Mouse (Mus musculus) myocyte (in vitro differentiated cells): ENCODE data around the gene Nrarp. TPM values are rescaled to one million over a fixed set of nuclear protein-coding genes. Genes with fewer than 3 reads are reported as not detected.
A peak's percentile ranks its signal among the peaks of the same experiment; 100 is the strongest.

Experiments used
- H3K27me3 ChIP-seq: one replicate; pipeline ENCODE4 v1.6.1; 2011; ENCODE audit not compliant: control insufficient read depth, insufficient read depth, insufficient read length
- H3K36me3 ChIP-seq: one replicate; pipeline ENCODE4 v1.6.1; 2011; ENCODE audit not compliant: control insufficient read depth, insufficient read depth
- H3K4me2 ChIP-seq: one replicate; pipeline ENCODE4 v1.6.1; 2011; ENCODE audit warnings: low read depth, control low read depth
- H3K4me3 ChIP-seq: one replicate; pipeline ENCODE4 v1.5.1; 2011; ENCODE audit warnings: mild to moderate bottlenecking, control low read depth, moderate library complexity
- H3K79me2 ChIP-seq: one replicate; pipeline ENCODE4 v1.6.1; 2011; ENCODE audit not compliant: control insufficient read depth, insufficient read depth
- H3ac ChIP-seq: one replicate; pipeline ENCODE4 v1.6.1; 2011; ENCODE audit not compliant: control insufficient read depth, insufficient read length
- CEBPB ChIP-seq: IDR thresholded peaks from 2 replicates; pipeline ENCODE4 v1.6.1; 2011; ENCODE audit warnings: mild to moderate bottlenecking, moderate library complexity; ENCODE audit not compliant: poor library complexity, insufficient read depth, severe bottlenecking
- E2F4 ChIP-seq: IDR thresholded peaks from one replicate; pipeline ENCODE4 v1.6.1; 2011; ENCODE audit warnings: mild to moderate bottlenecking, control low read depth, moderate library complexity; ENCODE audit not compliant: insufficient read depth
- MAX ChIP-seq: IDR thresholded peaks from one replicate; pipeline ENCODE4 v1.6.1; 2011; ENCODE audit warnings: low read depth, mild to moderate bottlenecking, control low read depth
- MYOD1 ChIP-seq, 3 experiments: IDR thresholded peaks; one replicate each; pipeline ENCODE4 v1.6.1; 2011; ENCODE audit warnings: control low read depth in 2 of 3, low read depth in 2 of 3, mild to moderate bottlenecking in 2 of 3, moderate library complexity in 1 of 3; ENCODE audit not compliant: insufficient read length in 2 of 3, control insufficient read depth in 1 of 3
- MYOG ChIP-seq, 3 experiments: IDR thresholded peaks; one replicate each; pipeline ENCODE4 v1.6.1; 2011; ENCODE audit warnings: control low read depth in 2 of 3, low read depth in 2 of 3, mild to moderate bottlenecking in 2 of 3; ENCODE audit not compliant: insufficient read length in 2 of 3, control insufficient read depth in 1 of 3, insufficient read depth in 1 of 3
- POLR2A ChIP-seq: IDR thresholded peaks from one replicate; pipeline ENCODE4 v1.6.1; 2011; ENCODE audit warnings: low read depth, mild to moderate bottlenecking, control low read depth, moderate library complexity; ENCODE audit not compliant: insufficient read length
- POLR2AphosphoS2 ChIP-seq: IDR thresholded peaks from one replicate; pipeline ENCODE4 v1.6.1; 2011; ENCODE audit warnings: low read depth, control low read depth; ENCODE audit not compliant: insufficient read length
- REST ChIP-seq: IDR thresholded peaks from one replicate; pipeline ENCODE4 v1.6.1; 2011; ENCODE audit warnings: mild to moderate bottlenecking, control low read depth, moderate library complexity; ENCODE audit not compliant: insufficient read depth, insufficient read length
- SRF ChIP-seq: IDR thresholded peaks from one replicate; pipeline ENCODE4 v1.6.1; 2011; ENCODE audit warnings: low read depth; ENCODE audit not compliant: control insufficient read depth, insufficient read length
- TCF12 ChIP-seq: IDR thresholded peaks from one replicate; pipeline ENCODE4 v1.6.1; 2011; ENCODE audit warnings: mild to moderate bottlenecking, control low read depth; ENCODE audit not compliant: poor library complexity, insufficient read depth, severe bottlenecking
- TCF3 ChIP-seq: IDR thresholded peaks from one replicate; pipeline ENCODE4 v1.6.1; 2011; ENCODE audit warnings: low read depth, control low read depth; ENCODE audit not compliant: insufficient read length
- USF1 ChIP-seq: IDR thresholded peaks from one replicate; pipeline ENCODE4 v1.6.1; 2011; ENCODE audit warnings: low read depth, mild to moderate bottlenecking, control low read depth, moderate library complexity
- polyA plus RNA-seq: library from polyadenylated mRNA; unstranded; fragments of >200 nt; fragmentation: generic; extraction: Trizol; gene quantifications from one replicate; pipeline ENCODE4 v1.2.1, GENCODE M21; 2012; ENCODE audit warnings: missing spikeins

Nrarp gene
- polyA plus RNA-seq, 1 experiment: 1.3 TPM

DNA sequence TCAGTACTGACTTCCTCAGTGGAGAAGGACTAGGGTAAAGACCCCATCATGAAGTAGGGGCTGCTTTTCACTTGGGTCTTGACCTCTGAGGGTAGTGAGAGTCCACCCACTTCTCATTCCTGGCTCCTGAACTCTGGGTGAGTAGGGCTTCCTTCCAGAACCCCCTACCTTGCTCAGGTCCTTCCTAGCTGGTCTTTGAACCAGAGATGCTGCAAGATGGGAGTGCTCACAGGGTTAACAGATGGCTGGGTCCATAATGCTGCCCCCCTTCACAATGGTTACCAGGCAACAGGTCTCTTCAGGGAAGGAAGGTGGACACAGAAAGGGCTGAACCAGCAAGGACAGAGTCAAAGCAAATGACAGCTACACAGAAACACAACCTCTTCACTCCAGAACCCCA lies 37.9 kb downstream of the Nrarp start, which contains the start of gene Fam166a:
Gene Fam166a, plus strand, starts transcription at position 301 of the 400 bp plus-strand sequence.
- Histone ChIP-seq H3K27me3 (no peaks in the 10 kb centered on the region), H3ac (no peak within 1 kb of the TSS), H3K36me3 (peaks cover 20% of the 10 kb centered on the region), H3K4me3 (no peak within 1 kb of the TSS), H3K79me2 (peaks cover 5% of the 10 kb centered on the region), H3K4me2 (no peak within 1 kb of the TSS)
- no peak for TF ChIP-seq TCF3
- TF ChIP-seq CEBPB: no peak
- TF ChIP-seq USF1: no peak
- TF ChIP-seq POLR2AphosphoS2: no peak
- TF ChIP-seq E2F4: no peak
- no peak for TF ChIP-seq TCF12
- TF ChIP-seq POLR2A: no peak
- TF ChIP-seq REST: no peak
- no peak for TF ChIP-seq MYOD1 (IDR thresholded peaks at IDR 0.05; ENCODE audit: control insufficient read depth in 1 of 3, insufficient read length in 2 of 3, low read depth in 2 of 3)
- TF ChIP-seq SRF: no peak
- TF ChIP-seq MAX: no peak
- TF ChIP-seq MYOG (IDR thresholded peaks at IDR 0.05; ENCODE audit: control insufficient read depth in 1 of 3, insufficient read depth in 1 of 3, insufficient read length in 2 of 3, low read depth in 2 of 3): no peak

DNA sequence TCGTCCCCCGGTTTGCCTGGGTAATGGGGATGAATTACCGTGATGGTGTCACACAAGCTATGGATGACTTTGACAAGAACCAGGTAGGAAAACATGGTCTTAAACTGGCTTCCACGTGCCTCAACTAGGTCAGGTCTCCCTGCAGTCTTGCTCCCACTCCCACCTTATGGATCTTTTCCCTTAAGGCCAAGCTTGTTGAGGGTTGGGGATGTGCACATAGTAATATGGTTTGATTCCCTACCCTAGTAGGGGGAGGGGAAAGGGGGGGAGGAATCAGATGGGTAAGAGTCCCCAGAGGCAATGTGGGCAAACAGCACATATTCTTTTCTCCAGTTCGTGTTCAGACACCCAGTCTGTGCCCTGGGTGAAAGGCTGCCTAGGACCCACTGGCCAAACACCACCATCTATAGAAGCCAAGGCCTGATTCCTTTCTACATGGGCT lies 40.8 kb downstream of the Nrarp start:
- no peaks in the 10 kb centered on the region for H3K27me3 ChIP-seq
- no peak overlapping the region for H3K4me2 ChIP-seq
- peaks cover 23% of the 10 kb centered on the region for H3K36me3 ChIP-seq
- TF ChIP-seq REST: no peak
- no peak for TF ChIP-seq MYOG (IDR thresholded peaks at IDR 0.05; ENCODE audit: control insufficient read depth in 1 of 3, insufficient read depth in 1 of 3, insufficient read length in 2 of 3, low read depth in 2 of 3)
- no peak for TF ChIP-seq E2F4
- TF ChIP-seq CEBPB: no peak
- TF ChIP-seq USF1: no peak
- TF ChIP-seq POLR2A: peak; percentile 37
- TF ChIP-seq SRF: no peak
- no peak for TF ChIP-seq MYOD1 (IDR thresholded peaks at IDR 0.05; ENCODE audit: control insufficient read depth in 1 of 3, insufficient read length in 2 of 3, low read depth in 2 of 3)
- no peak for TF ChIP-seq TCF3
- peak; percentile 86 for TF ChIP-seq POLR2AphosphoS2
- no peak for TF ChIP-seq MAX
- H3ac ChIP-seq: no peak overlapping the region
- peaks cover 11% of the 10 kb centered on the region for H3K79me2 ChIP-seq
- no peak overlapping the region for H3K4me3 ChIP-seq

DNA sequence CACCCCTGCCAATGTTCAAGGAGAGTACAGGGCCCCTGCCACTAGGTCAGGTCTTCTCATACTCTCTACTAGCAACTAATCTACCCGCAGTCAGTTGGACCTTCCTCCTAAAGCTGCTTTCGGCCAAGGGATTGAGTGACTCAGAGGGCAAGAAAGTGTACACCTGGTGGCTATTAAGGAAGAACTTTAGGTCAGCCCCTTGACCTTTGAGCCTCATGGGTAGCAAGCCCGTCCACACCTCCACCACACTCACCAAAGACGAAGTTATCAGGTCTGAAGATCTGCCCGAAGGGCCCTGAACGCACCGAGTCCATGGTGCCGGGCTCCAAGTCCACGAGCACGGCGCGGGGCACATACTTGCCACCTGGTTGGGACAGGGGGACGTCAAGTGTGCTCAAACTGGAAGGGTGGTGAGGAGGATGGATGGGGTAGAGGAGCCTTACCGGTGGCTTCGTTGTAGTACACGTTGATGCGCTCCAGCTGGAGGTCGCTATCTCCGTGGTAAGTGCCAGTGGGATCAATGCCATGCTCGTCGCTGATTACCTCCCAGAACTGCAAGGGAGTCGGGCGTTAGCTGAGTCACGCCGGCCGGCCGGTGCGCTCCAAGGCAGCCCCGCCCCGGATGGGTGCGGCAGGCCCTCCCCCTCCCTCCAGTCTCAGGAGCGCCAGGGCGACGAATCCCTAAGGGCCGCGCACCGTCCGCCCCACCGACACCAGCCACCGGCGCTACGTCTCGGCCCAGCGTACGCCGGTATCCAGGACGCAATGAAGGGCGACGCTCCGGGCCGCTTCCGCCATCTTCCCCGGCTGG lies 43.3 kb downstream of the Nrarp start:
- peak overlapping the region; percentile 99 for H3K4me3 ChIP-seq
- H3K4me2 ChIP-seq: peak overlapping the region; percentile 99
- TF ChIP-seq POLR2AphosphoS2 (peak; percentile 22), MAX (no peak), TCF12 (no peak), POLR2A (no peak)
- H3ac ChIP-seq: peak overlapping the region; percentile 59
- no peaks in the 10 kb centered on the region for H3K27me3 ChIP-seq
- peaks cover 23% of the 10 kb centered on the region for H3K36me3 ChIP-seq
- H3K79me2 ChIP-seq: peaks cover 11% of the 10 kb centered on the region

DNA sequence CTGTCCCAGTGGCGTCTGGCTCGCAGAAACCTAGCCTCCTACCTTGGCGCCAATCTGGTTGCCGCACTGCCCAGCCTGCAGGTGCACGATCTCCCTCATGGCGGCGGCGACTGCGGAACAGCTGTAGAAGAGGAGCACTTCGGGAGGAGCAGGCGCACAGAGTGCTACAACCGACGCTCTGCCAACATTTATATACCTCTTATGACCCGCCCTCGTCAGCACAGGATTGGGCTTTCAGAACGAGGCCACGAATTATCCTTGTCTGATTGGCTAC lies 43.9 kb downstream of the Nrarp start, which contains the start of gene Tubb4b:
Gene Tubb4b, minus strand, starts transcription at position 211 of the 274 bp plus-strand sequence.
- H3K79me2 ChIP-seq: peaks cover 11% of the 10 kb centered on the region
- H3K27me3 ChIP-seq: no peaks in the 10 kb centered on the region
- peak within 1 kb of the TSS; percentile 99 for H3K4me3 ChIP-seq
- H3K36me3 ChIP-seq: peaks cover 23% of the 10 kb centered on the region
- peak within 1 kb of the TSS; percentile 59 for H3ac ChIP-seq
- TF ChIP-seq REST (peak; percentile 51), USF1 (no peak), POLR2AphosphoS2 (peak; percentile 96), MYOD1 (IDR thresholded peaks at IDR 0.05; ENCODE audit: control insufficient read depth in 1 of 3, insufficient read length in 2 of 3, low read depth in 2 of 3) (peak in 2 of 3 experiments; percentile 45 to 68), E2F4 (no peak), CEBPB (no peak), POLR2A (peak; percentile 89), TCF12 (no peak), MYOG (IDR thresholded peaks at IDR 0.05; ENCODE audit: control insufficient read depth in 1 of 3, insufficient read depth in 1 of 3, insufficient read length in 2 of 3, low read depth in 2 of 3) (peak in 2 of 3 experiments; percentile 25 to 71), TCF3 (peak; percentile 31)
- H3K4me2 ChIP-seq: peak within 1 kb of the TSS; percentile 99
